Mouse (Mus musculus) embryonic facial prominence, embryonic 11.5 days (tissue): Measurements from ENCODE around the gene Copg2. TPM values are rescaled to one million over a fixed set of nuclear protein-coding genes. Genes with fewer than 3 reads are reported as not detected.

ENCODE experiments used
- ATAC-seq: fragments of 200-750 bp; cut with Nextera tagmentation; replicated peaks from 2 replicates; pipeline ENCODE4 v1.8.0; 2017; ENCODE audit warnings: low read depth; ENCODE audit not compliant: insufficient number of reproducible peaks, low FRiP score, low TSS enrichment
- DNase-seq: peaks from one replicate; pipeline ENCODE4 v3.0.0-alpha.2; 2015; ENCODE audit warnings: low spot score
- H3K27ac ChIP-seq: fragments of 300-500 bp; sonication (generic); replicated peaks from 2 replicates; pipeline ENCODE4 v1.5.1; 2014; ENCODE audit warnings: mild to moderate bottlenecking, low read depth, low read length, control low read depth
- H3K27me3 ChIP-seq: fragments of 300-500 bp; sonication (generic); 2 replicates; pipeline ENCODE4 v1.6.1; 2014; ENCODE audit warnings: mild to moderate bottlenecking, low read length, moderate library complexity, mixed read lengths; ENCODE audit not compliant: control insufficient read depth, insufficient read depth
- H3K36me3 ChIP-seq: fragments of 300-500 bp; sonication (generic); replicated peaks from 2 replicates; pipeline ENCODE4 v1.6.1; 2014; ENCODE audit warnings: low read depth, mild to moderate bottlenecking, low read length, moderate library complexity, mixed read lengths; ENCODE audit not compliant: control insufficient read depth, insufficient read depth
- H3K4me1 ChIP-seq: fragments of 300-500 bp; sonication (generic); 2 replicates; pipeline ENCODE4 v1.6.1; 2014; ENCODE audit warnings: low read length, mixed read lengths; ENCODE audit not compliant: control insufficient read depth, insufficient read depth
- H3K4me2 ChIP-seq: fragments of 300-500 bp; sonication (generic); 2 replicates; pipeline ENCODE4 v1.6.1; 2014; ENCODE audit warnings: low read depth, mild to moderate bottlenecking, control low read depth, low read length, moderate library complexity
- H3K4me3 ChIP-seq: fragments of 300-500 bp; sonication (generic); 2 replicates; pipeline ENCODE4 v1.5.1; 2014; ENCODE audit warnings: low read depth, low read length, control low read depth
- H3K9ac ChIP-seq: fragments of 300-500 bp; sonication (generic); replicated peaks from 2 replicates; pipeline ENCODE4 v1.6.1; 2014; ENCODE audit warnings: mild to moderate bottlenecking, control low read depth, low read length
- H3K9me3 ChIP-seq: fragments of 300-500 bp; sonication (generic); replicated peaks from 2 replicates; pipeline ENCODE4 v1.6.1; 2016; ENCODE audit warnings: mild to moderate bottlenecking, low read length, inconsistent platforms, mixed read lengths; ENCODE audit not compliant: control insufficient read depth
- WGBS: fragments of 180-500 bp; shearing (Covaris S2); extraction: QIAGEN DNeasy Blood & Tissue Kit; methylation state at CpG from one replicate; pipeline ENCODE4 v1.1.7; 2014; 5-methylcytosine and 5-hydroxymethylcytosine counted together
- polyA plus RNA-seq: library from polyadenylated mRNA; unstranded; fragments of >200 nt; fragmentation: Nextera tagmentation; extraction: Ambion mirVana; gene quantifications from 2 replicates; pipeline ENCODE4 v1.2.1, GENCODE M21; 2014

Gene Copg2
- polyA plus RNA-seq, 1 experiment from 2014 or later: 33.8 TPM

- H3K4me1 ChIP-seq: no peaks in the 10 kb centered on the region
- H3K27me3 ChIP-seq: no peaks in the 10 kb centered on the region
- peaks cover 8% of the 10 kb centered on the region for H3K36me3 ChIP-seq
- no peak overlapping the region for H3K27ac ChIP-seq
- no peak overlapping the region for H3K4me3 ChIP-seq
- H3K9ac ChIP-seq: no peak overlapping the region
- H3K9me3 ChIP-seq: no peaks in the 10 kb centered on the region
- DNase-seq: no peak
- WGBS: 72% methylated on average over 7 of the region's 7 CpGs
- no peak for ATAC-seq
- no peak overlapping the region for H3K4me2 ChIP-seq
Measured at GRCm38 (mm10) chr6:30747631-30748357, 148.8 kb downstream of the Copg2 start.

- Histone ChIP-seq H3K27ac (no peak overlapping the region), H3K4me1 (no peaks in the 10 kb centered on the region), H3K9ac (no peak overlapping the region), H3K9me3 (no peaks in the 10 kb centered on the region), H3K4me3 (no peak overlapping the region), H3K36me3 (peaks cover 12% of the 10 kb centered on the region), H3K27me3 (no peaks in the 10 kb centered on the region), H3K4me2 (no peak overlapping the region)
- ATAC-seq (no peak), DNase-seq (no peak)
- 78% methylated on average over 7 of the region's 7 CpGs for WGBS
Measured at GRCm38 (mm10) chr6:30745591-30745990, 151.0 kb downstream of the Copg2 start.

DNA sequence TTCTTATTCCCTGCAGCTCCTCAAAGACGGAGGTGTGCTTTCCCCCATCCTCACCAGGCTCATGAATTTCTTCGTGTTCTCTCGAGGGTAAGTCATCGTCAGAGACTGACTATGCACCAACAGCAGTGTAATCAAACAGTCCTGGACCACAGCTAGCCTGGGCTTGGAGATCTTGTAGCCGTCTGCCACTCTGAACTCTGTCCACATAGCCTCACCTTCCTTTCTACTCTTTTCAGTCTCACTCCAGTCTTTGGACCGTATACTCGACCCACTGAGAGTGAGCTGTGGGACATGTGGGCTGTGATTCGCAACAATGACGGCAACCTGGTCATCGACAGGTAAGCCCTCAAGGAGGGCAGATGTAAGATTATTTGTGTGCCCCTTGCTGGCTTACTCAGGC is 151.7 kb downstream of the Copg2 start:
- WGBS: 80% methylated on average over 10 of the region's 10 CpGs
- H3K9me3 ChIP-seq: no peaks in the 10 kb centered on the region
- H3K27me3 ChIP-seq: no peaks in the 10 kb centered on the region
- no peak overlapping the region for H3K9ac ChIP-seq
- ATAC-seq (no peak), DNase-seq (no peak)
- no peaks in the 10 kb centered on the region for H3K4me1 ChIP-seq
- H3K36me3 ChIP-seq: peaks cover 12% of the 10 kb centered on the region
- H3K4me2 ChIP-seq: no peak overlapping the region
- no peak overlapping the region for H3K27ac ChIP-seq
- H3K4me3 ChIP-seq: no peak overlapping the region

- peak; percentile 70 for DNase-seq
- H3K27ac ChIP-seq: peak overlapping the region; percentile 16; the same call in 1 of the 2 replicates
Measured at GRCm38 (mm10) chr6:30739177-30739747, 157.3 kb downstream of the Copg2 start.

GRCm38 (mm10) chr6:30738464-30739006 is 158.1 kb downstream of the Copg2 start:
- WGBS: 52% methylated on average over 20 of the region's 20 CpGs

More at GRCm38 (mm10) chr6:30739177-30739747, 157.3 kb downstream of the Copg2 start:
- no peaks in the 10 kb centered on the region for H3K27me3 ChIP-seq
- peak overlapping the region; percentile 42 for H3K4me2 ChIP-seq
- H3K9ac ChIP-seq: peak overlapping the region; percentile 78
- H3K36me3 ChIP-seq: peaks cover 4% of the 10 kb centered on the region
- ATAC-seq: no peak
- WGBS: 48% methylated on average over 10 of the region's 10 CpGs
- peaks cover 8% of the 10 kb centered on the region for H3K9me3 ChIP-seq
- no peaks in the 10 kb centered on the region for H3K4me1 ChIP-seq
- H3K4me3 ChIP-seq: peak overlapping the region; percentile 56

DNA sequence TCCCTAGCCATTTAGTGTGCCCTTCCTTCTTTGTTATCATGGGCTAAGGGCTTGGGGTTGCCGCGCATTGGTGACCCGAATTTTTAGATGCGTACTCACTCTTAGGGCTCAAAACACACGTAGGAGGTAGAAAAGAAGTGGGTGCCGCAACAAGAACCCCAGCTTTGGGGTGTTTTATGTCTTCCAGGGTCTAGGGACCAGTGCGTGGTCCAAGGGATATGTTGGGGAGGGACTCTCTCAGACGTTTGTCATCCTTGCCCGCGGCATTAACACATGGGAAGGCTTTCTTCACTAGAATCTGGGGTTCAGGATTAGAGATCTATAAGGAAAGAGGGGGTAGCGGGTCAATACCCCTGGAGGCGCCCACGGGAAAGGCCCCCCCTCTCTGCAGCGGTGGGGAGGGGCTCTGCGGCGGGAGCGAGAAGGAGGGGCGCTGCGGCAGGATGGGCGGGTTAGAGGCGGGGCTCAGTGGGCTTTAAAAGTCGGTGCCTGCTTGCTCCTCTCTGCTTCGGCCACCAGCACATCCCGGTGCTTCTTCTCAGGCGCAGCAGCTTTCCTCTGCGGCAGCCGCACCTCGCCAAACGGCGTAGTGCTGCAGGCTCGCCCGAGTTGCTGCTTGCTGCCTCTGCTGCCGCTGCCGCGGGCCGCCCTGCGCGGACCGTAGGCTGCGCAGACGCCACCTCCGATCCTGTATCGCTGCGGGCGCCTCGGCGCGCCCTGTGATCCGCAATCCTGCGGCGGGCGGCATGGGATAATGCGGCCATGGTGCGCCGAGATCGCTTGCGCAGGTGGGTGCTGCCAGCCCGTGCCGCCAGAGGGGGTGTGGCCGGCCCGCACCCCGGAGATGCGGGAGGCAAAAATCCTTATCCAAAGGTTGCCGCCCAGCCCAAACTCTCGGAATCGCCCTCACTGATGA is 158.8 kb downstream of the Copg2 start:
- 48% methylated on average over 65 of the region's 66 CpGs for WGBS
- peak overlapping the region; percentile 30 for H3K4me2 ChIP-seq
- H3K4me1 ChIP-seq: no peaks in the 10 kb centered on the region
- H3K9me3 ChIP-seq: peaks cover 8% of the 10 kb centered on the region
- peak; percentile 82 for DNase-seq
- peak overlapping the region; percentile 81 for H3K27ac ChIP-seq
- peak overlapping the region; percentile 56 for H3K4me3 ChIP-seq
- no peaks in the 10 kb centered on the region for H3K27me3 ChIP-seq
- peaks cover 4% of the 10 kb centered on the region for H3K36me3 ChIP-seq
- ATAC-seq: peak; percentile 53
- H3K9ac ChIP-seq: peak overlapping the region; percentile 78

More at GRCm38 (mm10) chr6:30738464-30739006, 158.1 kb downstream of the Copg2 start:
- no peaks in the 10 kb centered on the region for H3K4me1 ChIP-seq
- peak overlapping the region; percentile 78 for H3K9ac ChIP-seq
- no peaks in the 10 kb centered on the region for H3K27me3 ChIP-seq
- peaks cover 8% of the 10 kb centered on the region for H3K9me3 ChIP-seq
- DNase-seq (no peak), ATAC-seq (no peak)
- H3K4me3 ChIP-seq: peak overlapping the region; percentile 56
- peaks cover 4% of the 10 kb centered on the region for H3K36me3 ChIP-seq
- H3K27ac ChIP-seq: peak overlapping the region; percentile 81
- peak overlapping the region; percentile 30 for H3K4me2 ChIP-seq

GRCm38 (mm10) chr6:30736864-30737547 is 159.6 kb downstream of the Copg2 start:
- WGBS: 52% methylated on average over 29 of the region's 29 CpGs
- Histone ChIP-seq H3K4me1 (no peaks in the 10 kb centered on the region), H3K9me3 (peaks cover 8% of the 10 kb centered on the region), H3K9ac (no peak overlapping the region; the same call in none of the 2 replicates), H3K36me3 (no peaks in the 10 kb centered on the region; the same call in 1 of the 2 replicates), H3K4me2 (peak overlapping the region; percentile 30), H3K4me3 (peak overlapping the region; percentile 56), H3K27ac (peak overlapping the region; percentile 70), H3K27me3 (no peaks in the 10 kb centered on the region)
- ATAC-seq: peak; percentile 58; the same call in 1 of the 2 replicates
- peak; percentile 88 for DNase-seq
